Mouse (Mus musculus): Measurements from ENCODE around the gene Ssh2. TPM values are rescaled to one million over a fixed set of nuclear protein-coding genes. Genes with fewer than 3 reads are reported as not detected.

Gene Ssh2
- polyA plus RNA-seq, 1 experiment = not detected

DNA sequence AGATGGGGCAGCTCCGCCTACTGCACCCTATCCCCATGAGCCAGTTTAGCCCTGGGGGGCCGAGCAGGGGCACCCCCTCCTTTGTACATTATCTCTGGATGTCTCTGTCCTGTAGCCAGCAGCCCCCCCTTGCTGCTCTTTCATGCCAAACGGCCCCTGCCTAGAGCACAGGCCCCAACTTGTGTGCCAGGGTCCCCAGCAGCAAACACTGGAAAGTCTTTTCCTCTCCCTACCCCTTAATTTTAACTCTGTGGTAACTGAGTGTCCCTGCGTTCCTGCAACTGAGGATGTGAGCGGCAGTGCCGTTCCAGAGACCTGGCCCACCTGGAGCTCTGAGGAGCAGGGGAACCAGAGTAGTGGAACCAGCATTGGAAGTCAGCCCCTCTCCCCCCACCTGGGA lies 290.9 kb downstream of the Ssh2 start:
- 85% methylated on average over 6 of the region's 6 CpGs for WGBS
- no peak overlapping the region for H3K27ac ChIP-seq (ENCODE audit: insufficient read depth, low read depth, low read length)

DNA sequence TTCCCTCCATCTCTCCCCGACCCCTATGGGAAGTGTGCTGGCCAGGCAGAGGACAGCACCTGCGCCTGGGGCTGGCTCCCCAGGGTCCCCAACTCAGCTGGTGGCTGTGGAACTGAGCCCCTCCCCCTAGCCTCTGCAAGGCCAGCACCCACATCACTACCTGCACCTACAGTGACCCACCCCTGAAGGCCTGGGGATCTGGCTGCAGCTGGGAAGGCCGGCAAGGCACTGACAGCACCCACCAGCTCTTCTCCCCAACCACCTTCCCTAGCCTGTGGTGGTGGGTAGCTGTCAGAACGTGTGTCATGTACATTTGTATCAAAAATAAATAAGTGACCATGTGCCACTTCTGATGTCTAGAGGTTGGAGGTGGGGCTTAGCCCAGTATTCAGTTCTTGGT lies 291.3 kb downstream of the Ssh2 start:
- 76% methylated on average over 4 of the region's 4 CpGs for WGBS
- Histone ChIP-seq H3K4me3 (ENCODE audit: insufficient read depth, low read depth, low read length) (no peak overlapping the region), H3K4me1 (ENCODE audit: control insufficient read depth, insufficient read depth, low read length) (peaks cover 16% of the 10 kb centered on the region), H3K27ac (ENCODE audit: insufficient read depth, low read depth, low read length) (no peak overlapping the region)
- TF ChIP-seq CTCF (IDR thresholded peaks at IDR 0.05; ENCODE audit: insufficient read depth, low read depth, low read length) = 0 out of 2 replicates have a peak, but pooled peaks have one; percentile 6
- TF ChIP-seq POLR2A (IDR thresholded peaks at IDR 0.05; ENCODE audit: insufficient read depth, low read depth, low read length) = no peak

More for the DNA sequence above, 290.9 kb downstream of the Ssh2 start:
- TF ChIP-seq CTCF (IDR thresholded peaks at IDR 0.05; ENCODE audit: insufficient read depth, low read depth, low read length) (no peak; the same call in 1 of the 2 replicates), POLR2A (IDR thresholded peaks at IDR 0.05; ENCODE audit: insufficient read depth, low read depth, low read length) (no peak)
- Histone ChIP-seq H3K4me1 (ENCODE audit: control insufficient read depth, insufficient read depth, low read length) (peaks cover 15% of the 10 kb centered on the region), H3K4me3 (ENCODE audit: insufficient read depth, low read depth, low read length) (no peak overlapping the region)

GRCm38 (mm10) chr11:77508068-77509021 lies 292.3 kb downstream of the Ssh2 start:
- H3K4me3 ChIP-seq (ENCODE audit: insufficient read depth, low read depth, low read length) = peak overlapping the region; percentile 54
- no peak overlapping the region for H3K27ac ChIP-seq (ENCODE audit: insufficient read depth, low read depth, low read length)
- WGBS = 21% methylated on average over 49 of the region's 49 CpGs
- H3K4me1 ChIP-seq (ENCODE audit: control insufficient read depth, insufficient read depth, low read length) = peaks cover 22% of the 10 kb centered on the region
- TF ChIP-seq CTCF (IDR thresholded peaks at IDR 0.05; ENCODE audit: insufficient read depth, low read depth, low read length) (peak; percentile 85), POLR2A (IDR thresholded peaks at IDR 0.05; ENCODE audit: insufficient read depth, low read depth, low read length) (0 out of 2 replicates have a peak, but pooled peaks have one; percentile 27)

Other genes starting within 250 kb of the Ssh2 start
- not detected in 2 replicates for gene Slc6a4, start 217.7 kb upstream of the Ssh2 start, polyA plus RNA-seq (2012; ENCODE audit: insufficient read depth, insufficient read length, low replicate concordance, missing spikeins)
- not detected in 2 replicates for gene Nsrp1, start 137.9 kb upstream of the Ssh2 start, polyA plus RNA-seq (2012; ENCODE audit: insufficient read depth, insufficient read length, low replicate concordance, missing spikeins)
- gene Efcab5, start 27.3 kb upstream of the Ssh2 start, polyA plus RNA-seq (2012; ENCODE audit: insufficient read depth, insufficient read length, low replicate concordance, missing spikeins) = not detected in 2 replicates
- gene Coro6, start 246.1 kb downstream of the Ssh2 start, polyA plus RNA-seq (2012; ENCODE audit: insufficient read depth, insufficient read length, low replicate concordance, missing spikeins) = not detected in 2 replicates